Mouse (Mus musculus) C2C12 (cell line): ENCODE data around the gene Rpl3l. TPM values are rescaled to one million over a fixed set of nuclear protein-coding genes. Genes with fewer than 3 reads are reported as not detected.

ENCODE experiments used
- H3K27me3 ChIP-seq: one replicate; pipeline ENCODE4 v1.6.1; 2011; ENCODE audit not compliant: control insufficient read depth, insufficient read depth, insufficient read length
- H3K36me3 ChIP-seq: one replicate; pipeline ENCODE4 v1.6.1; 2011; ENCODE audit not compliant: control insufficient read depth, insufficient read depth
- H3K4me3 ChIP-seq: one replicate; pipeline ENCODE4 v1.5.1; 2011; ENCODE audit warnings: mild to moderate bottlenecking, control low read depth; ENCODE audit not compliant: poor library complexity, insufficient read depth, severe bottlenecking
- H3K79me2 ChIP-seq: one replicate; pipeline ENCODE4 v1.6.1; 2011; ENCODE audit not compliant: control insufficient read depth, insufficient read depth
- H3K79me3 ChIP-seq: one replicate; pipeline ENCODE4 v1.6.1; 2011; ENCODE audit warnings: low read depth, control low read depth
- H3ac ChIP-seq: one replicate; pipeline ENCODE3; 2011; ENCODE audit warnings: low read depth; ENCODE audit not compliant: control insufficient read depth, insufficient read length
- CEBPB ChIP-seq: IDR thresholded peaks from one replicate; pipeline ENCODE4 v1.6.1; 2011; ENCODE audit warnings: low read depth, mild to moderate bottlenecking, control low read depth, moderate library complexity
- CTCF ChIP-seq: IDR thresholded peaks from one replicate; pipeline ENCODE4 v1.5.1; 2011; ENCODE audit not compliant: control insufficient read depth, insufficient read depth, insufficient read length
- FOSL1 ChIP-seq: IDR thresholded peaks from one replicate; pipeline ENCODE4 v1.8.0; 2011; ENCODE audit warnings: mild to moderate bottlenecking, low read length; ENCODE audit not compliant: poor library complexity, insufficient read depth, severe bottlenecking
- MAX ChIP-seq: IDR thresholded peaks from one replicate; pipeline ENCODE4 v1.6.1; 2011; ENCODE audit warnings: mild to moderate bottlenecking, control low read depth
- MYOD1 ChIP-seq: IDR thresholded peaks from one replicate; pipeline ENCODE4 v1.6.1; 2011; ENCODE audit warnings: low read depth; ENCODE audit not compliant: control insufficient read depth, insufficient read length
- MYOG ChIP-seq: IDR thresholded peaks from one replicate; pipeline ENCODE4 v1.6.1; 2011; ENCODE audit not compliant: control insufficient read depth, insufficient read length; ENCODE audit errors: extremely low read depth
- USF1 ChIP-seq: IDR thresholded peaks from one replicate; pipeline ENCODE4 v1.6.1; 2011; ENCODE audit warnings: low read depth, mild to moderate bottlenecking, control low read depth, moderate library complexity
- polyA plus RNA-seq: library from polyadenylated mRNA; unstranded; fragments of >200 nt; fragmentation: generic; extraction: Trizol; gene quantifications from one replicate; pipeline ENCODE4 v1.2.1, GENCODE M21; 2012; ENCODE audit warnings: missing spikeins

Rpl3l gene
- polyA plus RNA-seq, 1 experiment: 0.06 TPM

DNA sequence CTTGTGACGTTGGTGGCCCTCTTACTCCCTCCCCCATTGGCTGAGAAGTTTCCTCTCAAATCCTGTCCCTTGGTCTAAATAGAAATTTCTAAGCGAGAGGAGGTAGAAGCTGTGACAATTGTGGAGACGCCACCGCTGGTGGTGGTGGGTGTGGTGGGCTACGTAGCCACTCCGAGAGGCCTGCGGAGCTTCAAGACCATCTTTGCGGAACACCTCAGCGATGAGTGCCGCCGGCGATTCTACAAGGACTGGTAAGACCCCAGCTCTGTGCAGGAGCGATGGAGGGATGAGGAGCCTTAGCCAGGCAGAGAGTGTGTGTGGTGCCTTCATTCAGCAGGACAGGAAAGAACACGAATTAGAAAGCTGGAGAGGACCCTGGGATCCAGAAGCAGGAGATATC is 3.2 kb downstream of the Rpl3l start:
- peaks cover 6% of the 10 kb centered on the region for H3K27me3 ChIP-seq
- no peaks in the 10 kb centered on the region for H3K79me2 ChIP-seq
- no peaks in the 10 kb centered on the region for H3K36me3 ChIP-seq
- H3ac ChIP-seq: no peak overlapping the region
- H3K4me3 ChIP-seq: no peak overlapping the region
- no peaks in the 10 kb centered on the region for H3K79me3 ChIP-seq
- no peak for TF ChIP-seq MYOG
- no peak for TF ChIP-seq CTCF
- no peak for TF ChIP-seq CEBPB
- TF ChIP-seq FOSL1: no peak
- no peak for TF ChIP-seq MAX
- no peak for TF ChIP-seq USF1
- TF ChIP-seq MYOD1: no peak

- H3K27me3 ChIP-seq: peaks cover 6% of the 10 kb centered on the region
- no peak for TF ChIP-seq MYOD1
Observed at GRCm38 (mm10) chr17:24732233-24732935, 4.8 kb downstream of the Rpl3l start.

DNA sequence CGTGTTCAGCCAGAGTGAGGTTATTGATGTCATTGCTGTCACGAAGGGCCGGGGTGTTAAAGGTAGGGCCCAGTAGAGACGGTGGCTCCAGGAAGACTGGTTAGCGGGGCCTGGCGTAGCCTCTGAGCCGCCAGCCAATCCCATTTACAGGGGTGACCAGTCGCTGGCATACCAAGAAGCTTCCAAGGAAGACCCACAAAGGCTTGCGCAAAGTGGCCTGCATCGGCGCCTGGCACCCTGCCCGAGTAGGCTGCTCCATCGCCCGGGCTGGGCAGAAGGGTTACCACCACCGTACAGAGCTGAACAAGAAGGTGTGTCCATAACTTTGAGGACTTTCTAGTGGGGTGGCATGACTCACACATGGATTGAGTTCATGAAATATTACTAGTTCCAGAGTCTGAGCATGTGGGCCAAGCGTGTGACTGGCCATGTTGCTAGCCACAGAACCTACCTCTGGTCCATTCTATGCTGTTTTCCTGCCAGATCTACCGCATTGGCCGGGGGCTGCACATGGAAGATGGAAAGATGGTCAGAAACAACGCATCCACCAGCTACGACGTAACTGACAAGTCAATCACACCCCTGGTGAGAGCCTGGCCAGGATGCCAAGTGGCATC is 5.9 kb downstream of the Rpl3l start:
- no peak overlapping the region for H3K4me3 ChIP-seq
- H3K27me3 ChIP-seq: peaks cover 6% of the 10 kb centered on the region
- no peaks in the 10 kb centered on the region for H3K79me2 ChIP-seq
- H3K79me3 ChIP-seq: no peaks in the 10 kb centered on the region
- H3K36me3 ChIP-seq: no peaks in the 10 kb centered on the region
- no peak for TF ChIP-seq MYOG
- TF ChIP-seq FOSL1: no peak
- no peak for TF ChIP-seq CEBPB
- no peak for TF ChIP-seq CTCF
- no peak for TF ChIP-seq MYOD1
- TF ChIP-seq USF1: no peak
- no peak for TF ChIP-seq MAX
- H3ac ChIP-seq: no peak overlapping the region

More at GRCm38 (mm10) chr17:24732233-24732935, 4.8 kb downstream of the Rpl3l start:
- no peak overlapping the region for H3K4me3 ChIP-seq
- H3K79me2 ChIP-seq: no peaks in the 10 kb centered on the region
- no peak overlapping the region for H3ac ChIP-seq
- H3K79me3 ChIP-seq: no peaks in the 10 kb centered on the region
- no peaks in the 10 kb centered on the region for H3K36me3 ChIP-seq

GRCm38 (mm10) chr17:24734513-24734912 is 6.9 kb downstream of the Rpl3l start:
- Histone ChIP-seq H3K79me3 (no peaks in the 10 kb centered on the region), H3ac (no peak overlapping the region), H3K27me3 (peaks cover 6% of the 10 kb centered on the region), H3K36me3 (no peaks in the 10 kb centered on the region), H3K4me3 (no peak overlapping the region), H3K79me2 (no peaks in the 10 kb centered on the region)
- TF ChIP-seq MYOD1 (no peak), MYOG (no peak), CEBPB (no peak), CTCF (no peak), MAX (no peak), FOSL1 (no peak), USF1 (no peak)

GRCm38 (mm10) chr17:24735446-24735845 is 7.8 kb downstream of the Rpl3l start:
- TF ChIP-seq USF1: no peak
- no peak for TF ChIP-seq CTCF
- no peak for TF ChIP-seq CEBPB
- no peak for TF ChIP-seq MYOG
- no peak for TF ChIP-seq MYOD1
- TF ChIP-seq MAX: no peak
- no peak for TF ChIP-seq FOSL1
- Histone ChIP-seq H3K27me3 (peaks cover 6% of the 10 kb centered on the region), H3ac (no peak overlapping the region), H3K79me2 (no peaks in the 10 kb centered on the region), H3K36me3 (no peaks in the 10 kb centered on the region), H3K4me3 (no peak overlapping the region), H3K79me3 (no peaks in the 10 kb centered on the region)
